19 mouse cellular contexts compared by ENCODE assay signal in genomic region chr14:114969020-114969419, GRCm38 (mm10).
DNase-seq lines count a peak whose midpoint lies in the region; ATAC-seq and TF ChIP-seq lines count a peak whose summit lies in the region.
"Had no signal": no experiment of that assay in that cellular context is flagged by ENCODE, and none has a peak within 500 bp of the region (broad histone marks: within the 10 kb centered on the region; RNA-seq: fewer than 3 reads in every experiment).

No protein-coding gene starts in this region.

- intact Hi-C loops in heart, adult 2 months (cut with DNase I), result no loop called here

- DNase-seq in frontal cortex, postnatal 10 days (ENCODE audit: low spot score in 2 of 2), result no peak
- peak; percentile 44 for DNase-seq in brain, adult 2 months (ENCODE audit: low read depth, low spot score)
- DNase-seq in brain, embryonic 14.5 days (ENCODE audit: low read depth), result peak; percentile 66
- peak; percentile 36 for DNase-seq in telencephalon, adult 2 months (ENCODE audit: low read depth, low spot score)
- DNase-seq in heart, adult 2 months, result no peak
- DNase-seq: adrenal gland, adult 2 months; adrenal gland, postnatal 36 days; cerebellum, adult 18-20 months; cerebellum, adult 9-11 months; cerebellum, postnatal 36 days; gastrocnemius, adult 2 months; gastrocnemius, postnatal 25 days; heart, postnatal 36 days; kidney, adult 18-20 months had no signal

- WGBS in heart, adult 2 months, result 86% methylated on average over 3 of the region's 3 CpGs

- ATAC-seq in frontal cortex, adult (ENCODE audit: low TSS enrichment), result peak; percentile 73; the same call in 1 of the 2 replicates
- ATAC-seq: hindbrain, embryonic 16.5 days; intestine, embryonic 15.5 days had no signal

- TF ChIP-seq EP300 in heart, adult 2 months (IDR thresholded peaks at IDR 0.05; ENCODE audit: insufficient read depth, low read depth, low read length), result no peak

- no peak overlapping the region for H3K27ac ChIP-seq in heart, adult 2 months
- H3K27ac ChIP-seq: embryonic facial prominence, embryonic 13.5 days; gastrocnemius, adult 2 months; heart, embryonic 13.5 days; intestine, embryonic 15.5 days had no signal

- no peak for TF ChIP-seq POLR2A in brain, embryonic 14.5 days (IDR thresholded peaks at IDR 0.05; ENCODE audit: borderline replicate concordance, extremely low read depth, insufficient read depth, insufficient read length, poor library complexity, severe bottlenecking)
- no peak for TF ChIP-seq POLR2A in heart, adult 2 months (IDR thresholded peaks at IDR 0.05; ENCODE audit: insufficient read depth, low read depth, low read length)

- no peak for TF ChIP-seq CTCF in brain, embryonic 14.5 days (IDR thresholded peaks at IDR 0.05; ENCODE audit: borderline replicate concordance, extremely low read depth, insufficient read depth, insufficient read length)
- TF ChIP-seq CTCF in heart, adult 2 months (IDR thresholded peaks at IDR 0.05), result no peak

- H3K36me3 ChIP-seq in heart, adult 2 months (ENCODE audit: control insufficient read depth, insufficient read depth, low read length), result no peaks in the 10 kb centered on the region
- H3K36me3 ChIP-seq: embryonic facial prominence, embryonic 13.5 days; heart, embryonic 13.5 days; intestine, embryonic 15.5 days had no signal

- H3K9ac ChIP-seq in heart, adult 2 months (ENCODE audit: low read depth, low read length), result no peak overlapping the region
- H3K9ac ChIP-seq: embryonic facial prominence, embryonic 13.5 days; heart, embryonic 13.5 days; intestine, embryonic 15.5 days had no signal

- H3K4me3 ChIP-seq in heart, adult 2 months, result no peak overlapping the region
- H3K4me3 ChIP-seq: embryonic facial prominence, embryonic 13.5 days; gastrocnemius, adult 2 months; heart, embryonic 13.5 days; intestine, embryonic 15.5 days had no signal

- no peaks in the 10 kb centered on the region for H3K4me1 ChIP-seq in heart, adult 2 months (ENCODE audit: control insufficient read depth, insufficient read depth, low read length)
- H3K4me1 ChIP-seq: embryonic facial prominence, embryonic 13.5 days; heart, embryonic 13.5 days; intestine, embryonic 15.5 days had no signal

- H3K27me3 ChIP-seq in heart, adult 2 months (ENCODE audit: control insufficient read depth, insufficient read depth, low read length), result no peaks in the 10 kb centered on the region
- H3K27me3 ChIP-seq: embryonic facial prominence, embryonic 13.5 days; heart, embryonic 13.5 days; intestine, embryonic 15.5 days had no signal

- H3K79me2 ChIP-seq in heart, adult 2 months (replicated peaks; ENCODE audit: control insufficient read depth, insufficient read depth, low read length), result no peaks in the 10 kb centered on the region

Comparison
In these comparisons a context has a peak if more than half of its experiments do, and no peak if none do; other contexts are left out.
1. DNase-seq: peak in brain, adult 2 months (single experiment), brain, embryonic 14.5 days (single experiment) and telencephalon, adult 2 months (single experiment); none in frontal cortex, postnatal 10 days (0 of 2) and heart, adult 2 months (0 of 2).